ENCODE assay signal across 8 mouse cellular contexts in the genomic region with DNA sequence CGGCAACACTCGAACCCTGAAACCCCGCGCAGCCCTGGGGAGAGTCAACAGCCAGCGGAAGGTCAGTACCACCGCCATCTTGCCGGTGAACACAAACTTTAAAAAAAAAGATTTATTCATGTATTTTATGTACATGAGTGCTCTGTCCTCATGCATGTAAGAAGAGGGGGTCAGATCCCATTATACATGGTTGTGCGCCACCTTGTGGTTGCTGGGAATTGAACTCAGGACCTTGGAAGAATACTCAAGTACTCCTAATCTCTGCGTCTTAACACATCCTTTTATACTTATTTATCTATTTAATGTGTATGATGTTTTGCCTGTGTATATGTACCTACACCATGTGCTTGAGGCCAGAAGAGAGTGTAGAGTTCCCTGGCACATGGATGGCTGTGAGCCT. TPM values are rescaled to one million over a fixed set of nuclear protein-coding genes. Genes with fewer than 3 reads are reported as not detected.
A peak's percentile ranks its signal among the peaks of the same experiment; 100 is the strongest.
DNase-seq lines count a peak whose midpoint lies in the region; ATAC-seq and TF ChIP-seq lines count a peak whose summit lies in the region.

No protein-coding gene starts in this region.

- H3K9ac ChIP-seq in hindbrain, embryonic 13.5 days = no peak overlapping the region
- H3K9ac ChIP-seq in midbrain, embryonic 14.5 days (replicated peaks; ENCODE audit: low read length) = no peak overlapping the region

- 0 out of 2 replicates have a peak, but pooled peaks have one; percentile 46 for ATAC-seq in hindbrain, embryonic 13.5 days (ENCODE audit: low FRiP score)
- no peak for ATAC-seq in midbrain, embryonic 14.5 days (ENCODE audit: low FRiP score, low TSS enrichment)
- no peak for ATAC-seq in activated CD4-positive, CD25-positive, alpha-beta regulatory T cell, adult 4 months

- H3K9me3 ChIP-seq in hindbrain, embryonic 13.5 days = no peaks in the 10 kb centered on the region
- no peaks in the 10 kb centered on the region for H3K9me3 ChIP-seq in midbrain, embryonic 14.5 days (ENCODE audit: control insufficient read depth, low read length)

- H3K4me1 ChIP-seq in hindbrain, embryonic 13.5 days (replicated peaks) = no peaks in the 10 kb centered on the region
- H3K4me1 ChIP-seq in midbrain, embryonic 14.5 days (ENCODE audit: control insufficient read depth, insufficient read depth, low read length) = no peaks in the 10 kb centered on the region

- TF ChIP-seq CTCF in layer of hippocampus, adult 2 months (conservative IDR thresholded peaks at IDR 0.05) = peak; percentile 74

- no peak overlapping the region for H3K4me2 ChIP-seq in hindbrain, embryonic 13.5 days
- H3K4me2 ChIP-seq in midbrain, embryonic 14.5 days (ENCODE audit: low read length) = no peak overlapping the region

- peak; percentile 31 for DNase-seq in adrenal gland, postnatal 25 days
- DNase-seq in adrenal gland, adult 2 months = no peak
- peak in 1 of 2 experiments; percentile 20 for DNase-seq in layer of hippocampus, adult 2 months (ENCODE audit: low spot score in 2 of 2)
- no peak for DNase-seq in layer of hippocampus, postnatal 14 days (ENCODE audit: low spot score in 2 of 2)
- DNase-seq in R1 (ENCODE audit: low read depth, low spot score) = peak; percentile 84
- DNase-seq in midbrain, embryonic 14.5 days = peak; percentile 81

- no peak overlapping the region for H3K4me3 ChIP-seq in layer of hippocampus, adult 2 months
- H3K4me3 ChIP-seq in hindbrain, embryonic 13.5 days = no peak overlapping the region
- no peak overlapping the region for H3K4me3 ChIP-seq in midbrain, embryonic 14.5 days (replicated peaks; ENCODE audit: low read depth, low read length)

- H3K36me3 ChIP-seq in hindbrain, embryonic 13.5 days = no peaks in the 10 kb centered on the region
- no peaks in the 10 kb centered on the region for H3K36me3 ChIP-seq in midbrain, embryonic 14.5 days (ENCODE audit: control insufficient read depth, insufficient read depth, low read length)

- 78% methylated on average over 9 of the region's 9 CpGs for WGBS in hindbrain, embryonic 13.5 days
- 72% methylated on average over 9 of the region's 9 CpGs for WGBS in midbrain, embryonic 14.5 days

- no peak overlapping the region for H3K27ac ChIP-seq in layer of hippocampus, adult 2 months
- no peak overlapping the region for H3K27ac ChIP-seq in hindbrain, embryonic 13.5 days
- H3K27ac ChIP-seq in midbrain, embryonic 14.5 days (replicated peaks; ENCODE audit: low read depth, low read length) = no peak overlapping the region

- no peaks in the 10 kb centered on the region for H3K27me3 ChIP-seq in hindbrain, embryonic 13.5 days
- H3K27me3 ChIP-seq in midbrain, embryonic 14.5 days (ENCODE audit: control insufficient read depth, insufficient read depth, low read length) = no peaks in the 10 kb centered on the region

RNA-seq across cellular contexts. Expression of a gene that starts 47.1 kb away (rescaled TPM):
- 0.15 TPM in 1 of 2 replicates, not detected in the other for total RNA-seq in adrenal gland, postnatal 25 days (2021)
- under 1 TPM in 1 of 2 experiments, not detected in 1; 0.10 TPM for total RNA-seq in adrenal gland, adult 2 months (2021)
- polyA plus RNA-seq in adrenal gland, adult 2 months (2012; rRNA removed) = 0.03 TPM in 1 of 2 replicates, not detected in the other
- not detected for total RNA-seq in layer of hippocampus, adult 2 months (2021)
- total RNA-seq in layer of hippocampus, postnatal 14 days (2021) = not detected
- not detected in 2 replicates for polyA plus RNA-seq in hindbrain, embryonic 13.5 days (2015; fragmentation: Nextera tagmentation; extraction: Ambion mirVana)
- not detected in 2 replicates for polyA plus RNA-seq in midbrain, embryonic 14.5 days (2014; fragmentation: Nextera tagmentation; extraction: Ambion mirVana)
- polyA plus RNA-seq in activated CD4-positive, CD25-positive, alpha-beta regulatory T cell, adult 4 months (2017; shearing (Covaris generic)) = not detected

RNA-seq across cellular contexts. Expression of a gene that starts 51.7 kb away (rescaled TPM):
- 29.9 and 34.0 TPM in 2 replicates for total RNA-seq in adrenal gland, postnatal 25 days (2021)
- 10 to 100 TPM; 33.6 to 35.9 TPM for total RNA-seq in adrenal gland, adult 2 months (2021)
- 11.8 and 14.4 TPM in 2 replicates for polyA plus RNA-seq in adrenal gland, adult 2 months (2012; rRNA removed)
- total RNA-seq in layer of hippocampus, adult 2 months (2021) = 1 to 10 TPM; 7.2 to 8.4 TPM
- total RNA-seq in layer of hippocampus, postnatal 14 days (2021) = 1 to 10 TPM; 2.7 to 3.1 TPM
- polyA plus RNA-seq in hindbrain, embryonic 13.5 days (2015; fragmentation: Nextera tagmentation; extraction: Ambion mirVana) = 2.1 and 2.5 TPM in 2 replicates
- polyA plus RNA-seq in midbrain, embryonic 14.5 days (2014; fragmentation: Nextera tagmentation; extraction: Ambion mirVana) = 1.8 and 2.4 TPM in 2 replicates
- 1 to 10 TPM; 1.1 to 2.3 TPM for polyA plus RNA-seq in activated CD4-positive, CD25-positive, alpha-beta regulatory T cell, adult 4 months (2017; shearing (Covaris generic))

Comparison
In these comparisons a context has a peak if more than half of its experiments do, and no peak if none do; other contexts are left out.
1. DNase-seq: peak in adrenal gland, postnatal 25 days (single experiment), R1 (single experiment) and midbrain, embryonic 14.5 days (single experiment); none in adrenal gland, adult 2 months (single experiment) and layer of hippocampus, postnatal 14 days (0 of 2).